Mouse (Mus musculus): ENCODE measurements around the gene Dennd1a. TPM values are rescaled to one million over a fixed set of nuclear protein-coding genes. Genes with fewer than 3 reads are reported as not detected.

The Dennd1a gene
- polyA plus RNA-seq, 1 experiment from 2014 or later: 8.6 TPM

- DNase-seq (ENCODE audit: low spot score): peak; percentile 68
- 19% methylated on average over 2 of the region's 2 CpGs for WGBS
- ATAC-seq (replicated peaks; ENCODE audit: insufficient number of reproducible peaks, low FRiP score, low TSS enrichment, low read depth): no peak
- Histone ChIP-seq H3K36me3 (replicated peaks; ENCODE audit: control insufficient read depth, insufficient read depth, low read depth, low read length) (no peaks in the 10 kb centered on the region), H3K4me3 (ENCODE audit: low read depth, low read length) (no peak overlapping the region), H3K9ac (replicated peaks; ENCODE audit: low read length) (no peak overlapping the region), H3K4me2 (ENCODE audit: low read depth, low read length) (no peak overlapping the region), H3K27me3 (ENCODE audit: control insufficient read depth, insufficient read depth, low read length) (no peaks in the 10 kb centered on the region), H3K9me3 (replicated peaks; ENCODE audit: control insufficient read depth, low read length) (no peaks in the 10 kb centered on the region), H3K27ac (replicated peaks; ENCODE audit: low read depth, low read length) (no peak overlapping the region), H3K4me1 (ENCODE audit: control insufficient read depth, insufficient read depth, low read length) (no peaks in the 10 kb centered on the region)
Observed at GRCm38 (mm10) chr2:38074495-38074894, 212.7 kb downstream of the Dennd1a start.

- H3K27me3 ChIP-seq (ENCODE audit: control insufficient read depth, insufficient read depth, low read length): no peaks in the 10 kb centered on the region
- no peaks in the 10 kb centered on the region for H3K9me3 ChIP-seq (replicated peaks; ENCODE audit: control insufficient read depth, low read length)
- no peak overlapping the region for H3K27ac ChIP-seq (replicated peaks; ENCODE audit: low read depth, low read length)
- no peaks in the 10 kb centered on the region for H3K4me1 ChIP-seq (ENCODE audit: control insufficient read depth, insufficient read depth, low read length)
- DNase-seq (ENCODE audit: low spot score): no peak
- no peaks in the 10 kb centered on the region for H3K36me3 ChIP-seq (replicated peaks; ENCODE audit: control insufficient read depth, insufficient read depth, low read depth, low read length)
- ATAC-seq (replicated peaks; ENCODE audit: insufficient number of reproducible peaks, low FRiP score, low TSS enrichment, low read depth): no peak
- H3K4me3 ChIP-seq (ENCODE audit: low read depth, low read length): no peak overlapping the region
- no peak overlapping the region for H3K4me2 ChIP-seq (ENCODE audit: low read depth, low read length)
- no peak overlapping the region for H3K9ac ChIP-seq (replicated peaks; ENCODE audit: low read length)
Observed at GRCm38 (mm10) chr2:38072061-38072460, 215.1 kb downstream of the Dennd1a start.

- Histone ChIP-seq H3K4me2 (ENCODE audit: low read depth, low read length) (no peak overlapping the region), H3K9ac (replicated peaks; ENCODE audit: low read length) (no peak overlapping the region), H3K4me1 (ENCODE audit: control insufficient read depth, insufficient read depth, low read length) (no peaks in the 10 kb centered on the region), H3K36me3 (replicated peaks; ENCODE audit: control insufficient read depth, insufficient read depth, low read depth, low read length) (no peaks in the 10 kb centered on the region), H3K27me3 (ENCODE audit: control insufficient read depth, insufficient read depth, low read length) (peaks cover 9% of the 10 kb centered on the region; the same call in 1 of the 2 replicates), H3K9me3 (replicated peaks; ENCODE audit: control insufficient read depth, low read length) (no peaks in the 10 kb centered on the region), H3K27ac (replicated peaks; ENCODE audit: low read depth, low read length) (no peak overlapping the region), H3K4me3 (ENCODE audit: low read depth, low read length) (no peak overlapping the region)
- DNase-seq (ENCODE audit: low spot score) (peak; percentile 52), ATAC-seq (replicated peaks; ENCODE audit: insufficient number of reproducible peaks, low FRiP score, low TSS enrichment, low read depth) (no peak)
- WGBS: 29% methylated on average over 2 of the region's 2 CpGs
Observed at GRCm38 (mm10) chr2:38068171-38068572, 219.0 kb downstream of the Dennd1a start.

- ATAC-seq (replicated peaks; ENCODE audit: insufficient number of reproducible peaks, low FRiP score, low TSS enrichment, low read depth) (no peak), DNase-seq (ENCODE audit: low spot score) (no peak)
- H3K27me3 ChIP-seq (ENCODE audit: control insufficient read depth, insufficient read depth, low read length): peaks cover 9% of the 10 kb centered on the region
- no peak overlapping the region for H3K4me2 ChIP-seq (ENCODE audit: low read depth, low read length)
- no peak overlapping the region for H3K27ac ChIP-seq (replicated peaks; ENCODE audit: low read depth, low read length)
- H3K9me3 ChIP-seq (replicated peaks; ENCODE audit: control insufficient read depth, low read length): no peaks in the 10 kb centered on the region
- H3K4me1 ChIP-seq (ENCODE audit: control insufficient read depth, insufficient read depth, low read length): no peaks in the 10 kb centered on the region
- H3K36me3 ChIP-seq (replicated peaks; ENCODE audit: control insufficient read depth, insufficient read depth, low read depth, low read length): no peaks in the 10 kb centered on the region
- H3K9ac ChIP-seq (replicated peaks; ENCODE audit: low read length): no peak overlapping the region
- 71% methylated on average over 1 of the region's 1 CpGs for WGBS
- no peak overlapping the region for H3K4me3 ChIP-seq (ENCODE audit: low read depth, low read length)
Observed at GRCm38 (mm10) chr2:38065914-38066313, 221.3 kb downstream of the Dennd1a start.

- 74% methylated on average over 3 of the region's 3 CpGs for WGBS
- H3K4me3 ChIP-seq (ENCODE audit: low read depth, low read length): no peak overlapping the region
- no peaks in the 10 kb centered on the region for H3K36me3 ChIP-seq (replicated peaks; ENCODE audit: control insufficient read depth, insufficient read depth, low read depth, low read length)
- H3K27ac ChIP-seq (replicated peaks; ENCODE audit: low read depth, low read length): no peak overlapping the region
- H3K27me3 ChIP-seq (ENCODE audit: control insufficient read depth, insufficient read depth, low read length): peaks cover 9% of the 10 kb centered on the region
- no peak overlapping the region for H3K4me2 ChIP-seq (ENCODE audit: low read depth, low read length)
- DNase-seq (ENCODE audit: low spot score) (no peak), ATAC-seq (replicated peaks; ENCODE audit: insufficient number of reproducible peaks, low FRiP score, low TSS enrichment, low read depth) (no peak)
- H3K9ac ChIP-seq (replicated peaks; ENCODE audit: low read length): no peak overlapping the region
- H3K9me3 ChIP-seq (replicated peaks; ENCODE audit: control insufficient read depth, low read length): no peaks in the 10 kb centered on the region
- no peaks in the 10 kb centered on the region for H3K4me1 ChIP-seq (ENCODE audit: control insufficient read depth, insufficient read depth, low read length)
Observed at GRCm38 (mm10) chr2:38064266-38064665, 222.9 kb downstream of the Dennd1a start.

- no peak for DNase-seq (ENCODE audit: low spot score)
- H3K9ac ChIP-seq (replicated peaks; ENCODE audit: low read length): no peak overlapping the region
- no peaks in the 10 kb centered on the region for H3K36me3 ChIP-seq (replicated peaks; ENCODE audit: control insufficient read depth, insufficient read depth, low read depth, low read length)
- H3K4me3 ChIP-seq (ENCODE audit: low read depth, low read length): no peak overlapping the region
- WGBS: 88% methylated on average over 1 of the region's 1 CpGs
- ATAC-seq (replicated peaks; ENCODE audit: insufficient number of reproducible peaks, low FRiP score, low TSS enrichment, low read depth): no peak
- H3K27me3 ChIP-seq (ENCODE audit: control insufficient read depth, insufficient read depth, low read length): peaks cover 9% of the 10 kb centered on the region
- H3K9me3 ChIP-seq (replicated peaks; ENCODE audit: control insufficient read depth, low read length): no peaks in the 10 kb centered on the region
- H3K4me2 ChIP-seq (ENCODE audit: low read depth, low read length): no peak overlapping the region
- no peak overlapping the region for H3K27ac ChIP-seq (replicated peaks; ENCODE audit: low read depth, low read length)
- H3K4me1 ChIP-seq (ENCODE audit: control insufficient read depth, insufficient read depth, low read length): no peaks in the 10 kb centered on the region
Observed at GRCm38 (mm10) chr2:38062156-38062555, 225.0 kb downstream of the Dennd1a start.

- H3K9me3 ChIP-seq (replicated peaks; ENCODE audit: control insufficient read depth, low read length): no peaks in the 10 kb centered on the region
- no peak overlapping the region for H3K27ac ChIP-seq (replicated peaks; ENCODE audit: low read depth, low read length)
- H3K36me3 ChIP-seq (replicated peaks; ENCODE audit: control insufficient read depth, insufficient read depth, low read depth, low read length): no peaks in the 10 kb centered on the region
- no peaks in the 10 kb centered on the region for H3K4me1 ChIP-seq (ENCODE audit: control insufficient read depth, insufficient read depth, low read length)
- no peak overlapping the region for H3K9ac ChIP-seq (replicated peaks; ENCODE audit: low read length)
- DNase-seq (ENCODE audit: low spot score) (no peak), ATAC-seq (replicated peaks; ENCODE audit: insufficient number of reproducible peaks, low FRiP score, low TSS enrichment, low read depth) (no peak)
- H3K4me3 ChIP-seq (ENCODE audit: low read depth, low read length): no peak overlapping the region
- H3K4me2 ChIP-seq (ENCODE audit: low read depth, low read length): no peak overlapping the region
- WGBS: 85% methylated on average over 2 of the region's 2 CpGs
- peaks cover 8% of the 10 kb centered on the region for H3K27me3 ChIP-seq (ENCODE audit: control insufficient read depth, insufficient read depth, low read length)
Observed at GRCm38 (mm10) chr2:38061474-38061873, 225.7 kb downstream of the Dennd1a start.

- DNase-seq (ENCODE audit: low spot score) (no peak), ATAC-seq (replicated peaks; ENCODE audit: insufficient number of reproducible peaks, low FRiP score, low TSS enrichment, low read depth) (0 out of 2 replicates have a peak, but pooled peaks have one; percentile 18)
- WGBS: 63% methylated on average over 3 of the region's 3 CpGs
Observed at GRCm38 (mm10) chr2:38052440-38052839, 234.8 kb downstream of the Dennd1a start.

More at GRCm38 (mm10) chr2:38052440-38052839, 234.8 kb downstream of the Dennd1a start:
- Histone ChIP-seq H3K27me3 (ENCODE audit: control insufficient read depth, insufficient read depth, low read length) (no peaks in the 10 kb centered on the region), H3K36me3 (replicated peaks; ENCODE audit: control insufficient read depth, insufficient read depth, low read depth, low read length) (no peaks in the 10 kb centered on the region), H3K4me3 (ENCODE audit: low read depth, low read length) (no peak overlapping the region), H3K27ac (replicated peaks; ENCODE audit: low read depth, low read length) (no peak overlapping the region), H3K4me1 (ENCODE audit: control insufficient read depth, insufficient read depth, low read length) (no peaks in the 10 kb centered on the region), H3K4me2 (ENCODE audit: low read depth, low read length) (no peak overlapping the region), H3K9ac (replicated peaks; ENCODE audit: low read length) (no peak overlapping the region), H3K9me3 (replicated peaks; ENCODE audit: control insufficient read depth, low read length) (no peaks in the 10 kb centered on the region)

Measured in embryonic facial prominence, embryonic 11.5 days (tissue).